Mouse (Mus musculus) liver, embryonic 16.5 days (tissue): ENCODE data around the gene Sh3rf1. TPM values are rescaled to one million over a fixed set of nuclear protein-coding genes. Genes with fewer than 3 reads are reported as not detected.

Experiments
- ATAC-seq: fragments of 200-750 bp; cut with Nextera tagmentation; 2 replicates; pipeline ENCODE4 v1.8.0; 2017; ENCODE audit warnings: low read depth, mild to moderate bottlenecking, moderate number of reproducible peaks, moderate library complexity
- H3K27ac ChIP-seq: fragments of 300-500 bp; sonication (generic); 2 replicates; pipeline ENCODE4 v1.5.1; 2014; ENCODE audit warnings: mild to moderate bottlenecking, low read length
- H3K27me3 ChIP-seq: fragments of 300-500 bp; sonication (generic); 2 replicates; pipeline ENCODE4 v1.6.1; 2014; ENCODE audit warnings: low read depth, low read length, mixed read lengths; ENCODE audit not compliant: control insufficient read depth, insufficient read depth
- H3K36me3 ChIP-seq: fragments of 300-500 bp; sonication (generic); 2 replicates; pipeline ENCODE4 v1.6.1; 2014; ENCODE audit warnings: mild to moderate bottlenecking; ENCODE audit not compliant: control insufficient read depth, insufficient read depth
- H3K4me1 ChIP-seq: fragments of 300-500 bp; sonication (generic); 2 replicates; pipeline ENCODE4 v1.6.1; 2014; ENCODE audit warnings: low read depth, low read length, mixed read lengths; ENCODE audit not compliant: control insufficient read depth
- H3K4me2 ChIP-seq: fragments of 300-500 bp; sonication (generic); 2 replicates; pipeline ENCODE4 v1.6.1; 2014; ENCODE audit warnings: low read depth, low read length, mixed read lengths
- H3K4me3 ChIP-seq: fragments of 300-500 bp; sonication (generic); 2 replicates; pipeline ENCODE4 v1.5.1; 2014; ENCODE audit warnings: low read depth, mild to moderate bottlenecking, low read length
- H3K9ac ChIP-seq: fragments of 300-500 bp; sonication (generic); 2 replicates; pipeline ENCODE4 v1.6.1; 2014; ENCODE audit warnings: low read depth, low read length
- H3K9me3 ChIP-seq: fragments of 300-500 bp; sonication (generic); replicated peaks from 2 replicates; pipeline ENCODE4 v1.6.1; 2016; ENCODE audit warnings: low read length; ENCODE audit not compliant: control insufficient read depth
- WGBS: fragments of 180-500 bp; shearing (Covaris S2); extraction: QIAGEN DNeasy Blood & Tissue Kit; methylation state at CpG from one replicate; pipeline ENCODE4 v1.1.7; 2014; ENCODE audit not compliant: insufficient replicate concordance; 5-methylcytosine and 5-hydroxymethylcytosine counted together
- polyA plus RNA-seq: library from polyadenylated mRNA; unstranded; fragments of >200 nt; fragmentation: Nextera tagmentation; extraction: Ambion mirVana; gene quantifications from 2 replicates; pipeline ENCODE4 v1.2.1, GENCODE M21; 2015

Gene Sh3rf1
- polyA plus RNA-seq, 1 experiment from 2014 or later, result 1.5 TPM

DNA sequence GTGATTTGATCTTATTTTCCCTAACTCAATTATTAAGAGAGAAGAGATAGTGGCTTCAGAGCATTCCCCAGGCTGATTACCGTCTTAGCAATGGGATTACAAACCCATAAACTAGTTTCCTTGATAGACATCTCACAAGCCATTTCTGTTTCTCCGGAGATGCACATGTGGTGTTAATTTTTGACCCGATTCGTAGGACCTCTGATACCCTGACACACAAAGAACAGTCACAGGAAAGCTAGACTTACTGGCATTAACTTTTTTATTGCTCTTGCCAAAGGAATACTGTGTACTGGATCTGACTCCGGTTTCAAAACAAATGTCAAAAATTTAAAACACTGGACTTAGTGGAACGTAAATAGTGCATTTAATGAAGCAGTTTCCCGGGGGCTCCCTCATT, 62.2 kb downstream of the Sh3rf1 start:
- Histone ChIP-seq H3K4me3 (no peak overlapping the region), H3K9ac (no peak overlapping the region), H3K9me3 (no peaks in the 10 kb centered on the region), H3K27ac (no peak overlapping the region), H3K27me3 (no peaks in the 10 kb centered on the region), H3K4me1 (peaks cover 8% of the 10 kb centered on the region), H3K36me3 (no peaks in the 10 kb centered on the region), H3K4me2 (no peak overlapping the region)
- WGBS, result 54% methylated on average over 7 of the region's 7 CpGs
- ATAC-seq, result no peak

DNA sequence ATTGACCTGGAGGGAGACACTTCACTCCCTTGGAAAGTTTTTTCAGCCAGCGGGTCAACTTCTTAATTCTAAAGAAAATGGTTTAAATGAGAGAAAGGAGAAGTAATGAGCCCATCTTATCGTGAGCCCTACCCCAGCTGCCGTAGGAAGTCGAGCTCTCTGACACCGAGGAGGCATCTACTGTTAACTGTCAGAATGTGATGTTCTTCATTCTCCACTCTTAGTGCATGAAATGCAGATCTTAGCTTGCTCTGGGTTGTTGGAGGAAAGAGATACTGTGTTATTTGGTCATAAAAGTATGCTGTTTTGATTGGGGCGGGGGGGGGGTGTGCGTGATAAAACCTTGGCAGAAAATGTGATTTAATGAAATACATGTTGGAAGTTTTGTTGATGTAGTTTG, 62.7 kb downstream of the Sh3rf1 start:
- H3K9ac ChIP-seq, result no peak overlapping the region
- no peaks in the 10 kb centered on the region for H3K36me3 ChIP-seq
- H3K27me3 ChIP-seq, result no peaks in the 10 kb centered on the region
- H3K4me1 ChIP-seq, result peaks cover 8% of the 10 kb centered on the region
- no peak overlapping the region for H3K27ac ChIP-seq
- no peak for ATAC-seq
- no peak overlapping the region for H3K4me2 ChIP-seq
- no peaks in the 10 kb centered on the region for H3K9me3 ChIP-seq
- WGBS, result 31% methylated on average over 7 of the region's 7 CpGs
- no peak overlapping the region for H3K4me3 ChIP-seq

DNA sequence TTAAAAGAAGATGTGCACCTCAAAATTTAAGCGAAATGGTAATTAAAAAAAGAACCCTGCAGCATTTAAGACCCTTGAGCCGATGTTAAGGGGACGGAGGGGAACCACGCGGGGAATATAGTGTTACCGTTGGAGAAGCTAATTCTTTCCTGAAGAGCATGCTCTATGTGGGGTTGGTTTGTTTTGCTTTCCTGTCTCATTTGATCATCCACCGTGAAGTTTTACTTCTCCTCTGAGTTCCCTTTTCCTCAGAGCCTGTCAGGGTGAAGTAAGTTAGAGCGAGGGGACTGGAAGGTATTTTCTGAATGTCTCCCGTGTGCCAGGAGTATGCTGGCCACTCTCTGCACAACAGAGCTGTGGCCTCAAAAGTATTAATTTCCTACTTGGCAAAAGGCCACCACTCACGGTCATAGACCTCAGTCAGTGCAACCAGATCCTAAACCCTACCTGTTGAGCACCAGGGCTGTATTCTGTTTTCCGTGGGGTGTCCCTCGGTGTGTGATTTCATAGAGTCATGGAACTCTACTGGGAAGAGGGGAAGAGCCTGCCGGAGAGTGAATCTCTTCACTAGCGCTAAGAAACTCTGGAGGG, 63.2 kb downstream of the Sh3rf1 start:
- no peak overlapping the region for H3K9ac ChIP-seq
- no peaks in the 10 kb centered on the region for H3K9me3 ChIP-seq
- WGBS, result 58% methylated on average over 14 of the region's 14 CpGs
- H3K4me1 ChIP-seq, result peaks cover 8% of the 10 kb centered on the region
- no peak overlapping the region for H3K4me2 ChIP-seq
- H3K27ac ChIP-seq, result no peak overlapping the region
- H3K27me3 ChIP-seq, result no peaks in the 10 kb centered on the region
- no peaks in the 10 kb centered on the region for H3K36me3 ChIP-seq
- ATAC-seq, result no peak
- no peak overlapping the region for H3K4me3 ChIP-seq

DNA sequence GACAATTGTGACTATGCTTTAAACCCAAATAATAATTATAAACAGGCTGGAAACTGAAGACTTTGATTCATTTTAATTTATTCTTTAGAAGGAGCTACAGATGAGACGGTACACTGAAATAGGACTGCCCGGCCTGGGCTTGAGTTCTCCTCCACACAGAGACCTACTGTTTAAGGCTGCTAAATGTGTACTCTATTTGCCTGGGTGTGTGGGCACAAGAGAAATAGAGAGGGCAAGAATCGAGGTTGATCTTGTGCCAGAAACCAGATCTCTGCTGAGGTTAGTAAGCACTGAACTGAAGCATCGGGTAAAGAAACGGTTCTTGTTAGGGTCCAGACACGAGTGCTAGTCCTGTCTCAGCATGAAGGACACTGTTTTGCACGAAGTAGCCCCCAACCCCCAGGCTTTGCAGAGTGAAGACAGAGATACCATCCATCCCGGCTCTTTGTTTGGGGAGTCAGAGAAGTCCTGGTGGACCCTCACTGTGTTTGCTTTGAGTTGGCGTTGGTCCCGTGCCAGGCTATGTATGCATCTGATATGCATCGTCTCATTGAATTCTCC, 64.4 kb downstream of the Sh3rf1 start:
- 72% methylated on average over 11 of the region's 11 CpGs for WGBS
- H3K4me2 ChIP-seq, result no peak overlapping the region
- no peaks in the 10 kb centered on the region for H3K36me3 ChIP-seq
- H3K9me3 ChIP-seq, result no peaks in the 10 kb centered on the region
- H3K27ac ChIP-seq, result no peak overlapping the region
- H3K4me1 ChIP-seq, result peaks cover 7% of the 10 kb centered on the region
- no peak for ATAC-seq
- H3K9ac ChIP-seq, result no peak overlapping the region
- H3K4me3 ChIP-seq, result no peak overlapping the region
- H3K27me3 ChIP-seq, result no peaks in the 10 kb centered on the region

DNA sequence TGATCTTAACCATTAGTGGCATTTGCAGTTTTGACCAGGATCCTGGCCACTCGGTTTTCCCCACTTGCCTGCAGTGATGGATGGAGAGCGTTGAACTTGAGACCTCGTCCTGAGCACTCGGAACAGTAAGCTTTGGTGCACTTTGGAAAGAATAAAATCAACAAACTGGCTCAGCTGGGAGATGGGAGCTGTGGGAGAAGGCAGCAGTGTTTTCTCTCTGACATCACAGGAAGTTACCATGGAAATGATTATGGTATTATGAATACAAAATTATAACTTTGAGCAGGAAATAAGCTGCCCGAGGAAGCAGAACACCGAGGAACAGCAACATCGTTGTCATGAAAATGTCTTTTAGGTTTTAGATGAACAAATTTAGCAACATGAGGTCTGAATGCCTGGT, 65.0 kb downstream of the Sh3rf1 start:
- no peak overlapping the region for H3K4me3 ChIP-seq
- H3K36me3 ChIP-seq, result no peaks in the 10 kb centered on the region
- H3K27ac ChIP-seq, result no peak overlapping the region
- H3K9me3 ChIP-seq, result no peaks in the 10 kb centered on the region
- 55% methylated on average over 7 of the region's 7 CpGs for WGBS
- H3K27me3 ChIP-seq, result no peaks in the 10 kb centered on the region
- peaks cover 2% of the 10 kb centered on the region for H3K4me1 ChIP-seq
- H3K4me2 ChIP-seq, result no peak overlapping the region
- ATAC-seq, result no peak
- no peak overlapping the region for H3K9ac ChIP-seq

DNA sequence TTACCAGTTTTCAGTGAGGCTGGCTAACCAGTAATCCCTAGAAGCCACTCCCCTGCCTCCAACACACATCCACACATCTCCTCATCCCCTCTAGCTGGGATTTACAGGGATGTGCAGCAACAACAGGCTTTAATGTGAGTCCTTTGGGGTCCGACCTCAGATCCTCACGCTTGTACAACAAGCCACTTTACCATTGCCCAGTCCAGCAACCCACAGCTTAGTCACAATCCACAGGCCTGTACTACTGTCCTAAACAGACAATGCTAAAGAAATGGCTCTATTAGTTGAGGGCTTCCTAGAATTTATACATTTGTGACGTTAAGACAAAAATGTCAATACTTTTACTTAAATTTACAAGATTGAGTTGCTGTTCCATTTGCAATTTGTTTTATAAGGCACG, 71.4 kb downstream of the Sh3rf1 start:
- Histone ChIP-seq H3K36me3 (no peaks in the 10 kb centered on the region), H3K27ac (no peak overlapping the region), H3K4me1 (no peaks in the 10 kb centered on the region), H3K27me3 (no peaks in the 10 kb centered on the region), H3K4me3 (no peak overlapping the region), H3K9me3 (no peaks in the 10 kb centered on the region), H3K4me2 (no peak overlapping the region), H3K9ac (no peak overlapping the region)
- ATAC-seq, result no peak
- WGBS, result 73% methylated on average over 4 of the region's 4 CpGs

DNA sequence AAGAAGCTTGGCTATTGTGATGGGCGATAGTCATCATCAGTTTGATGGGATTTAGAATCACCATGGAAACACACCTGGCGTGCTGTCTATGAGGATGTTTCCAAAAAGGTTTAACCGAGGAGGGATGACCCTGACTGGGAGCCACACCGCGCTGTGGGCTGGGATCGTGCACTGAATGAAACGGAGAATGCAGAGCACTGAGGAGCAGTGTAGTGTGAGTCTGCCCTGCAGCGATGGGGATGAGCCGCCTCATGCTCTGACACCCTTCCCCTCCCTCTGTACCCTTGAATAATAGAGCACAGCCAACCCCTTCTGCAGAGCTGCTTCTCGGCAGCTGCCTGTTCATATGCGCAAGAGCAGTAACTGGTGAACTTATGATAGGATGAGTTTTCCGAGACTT, 71.8 kb downstream of the Sh3rf1 start:
- Histone ChIP-seq H3K36me3 (no peaks in the 10 kb centered on the region), H3K4me2 (no peak overlapping the region), H3K4me3 (no peak overlapping the region), H3K27ac (no peak overlapping the region), H3K27me3 (no peaks in the 10 kb centered on the region), H3K9ac (no peak overlapping the region), H3K9me3 (no peaks in the 10 kb centered on the region), H3K4me1 (no peaks in the 10 kb centered on the region)
- no peak for ATAC-seq
- 70% methylated on average over 12 of the region's 12 CpGs for WGBS

DNA sequence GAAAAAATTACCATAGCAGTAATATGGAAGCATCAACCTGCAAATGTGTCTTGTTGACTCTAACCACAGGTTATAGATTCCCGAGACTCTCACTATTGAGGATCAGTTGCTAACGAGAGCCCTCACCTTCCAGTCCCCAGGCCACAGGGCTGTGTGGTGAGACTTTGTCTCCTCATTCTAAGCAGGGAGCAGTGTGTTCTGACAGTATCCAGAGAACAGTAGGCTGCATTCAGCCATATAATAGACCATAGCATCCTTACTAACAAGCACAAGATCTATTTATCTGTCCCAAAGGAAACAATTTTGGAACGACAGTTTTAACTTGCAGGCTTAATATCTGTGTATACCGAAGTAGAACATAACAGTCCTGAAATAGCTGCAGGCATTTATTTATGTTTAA, 75.2 kb downstream of the Sh3rf1 start:
- H3K4me3 ChIP-seq, result no peak overlapping the region
- H3K27ac ChIP-seq, result no peak overlapping the region
- H3K9me3 ChIP-seq, result no peaks in the 10 kb centered on the region
- no peak for ATAC-seq
- no peaks in the 10 kb centered on the region for H3K4me1 ChIP-seq
- no peak overlapping the region for H3K4me2 ChIP-seq
- 68% methylated on average over 4 of the region's 4 CpGs for WGBS
- no peaks in the 10 kb centered on the region for H3K27me3 ChIP-seq
- H3K36me3 ChIP-seq, result no peaks in the 10 kb centered on the region
- no peak overlapping the region for H3K9ac ChIP-seq

DNA sequence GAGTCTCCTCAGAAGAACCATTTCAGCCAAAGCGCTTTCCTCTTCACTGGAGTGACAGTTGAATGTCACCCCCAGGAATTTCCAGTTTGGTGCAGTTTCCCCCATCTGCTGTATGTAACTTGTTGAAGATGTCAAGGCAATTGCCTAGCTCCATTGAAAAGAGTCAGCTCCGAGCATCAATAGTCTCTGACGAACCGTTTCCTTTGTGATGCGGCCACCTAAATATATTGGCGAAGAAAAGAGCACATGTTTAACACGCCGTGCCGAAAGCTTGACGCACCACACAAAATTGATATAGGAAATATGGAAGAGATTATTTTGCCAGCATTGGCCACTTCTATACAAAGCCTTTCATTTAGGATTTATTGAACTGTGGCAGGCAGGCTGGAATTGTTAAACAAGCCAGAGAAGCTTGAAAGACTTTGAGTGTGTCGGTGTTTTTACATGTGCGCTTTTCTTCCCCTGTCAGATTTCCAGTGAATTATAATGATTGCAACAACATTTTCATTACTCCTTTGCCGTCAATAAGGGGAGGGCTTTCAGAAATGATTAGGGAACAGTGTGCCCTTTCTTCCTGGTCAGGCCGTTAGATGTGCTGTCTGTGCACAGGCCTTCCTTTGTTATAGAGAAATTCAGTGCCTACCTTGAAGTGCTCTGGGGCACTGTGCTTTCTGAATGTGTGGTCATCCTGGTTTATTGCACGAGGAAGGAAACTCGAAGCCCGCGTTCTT, 77.8 kb downstream of the Sh3rf1 start:
- Histone ChIP-seq H3K27me3 (no peaks in the 10 kb centered on the region), H3K27ac (no peak overlapping the region), H3K9me3 (no peaks in the 10 kb centered on the region), H3K4me3 (no peak overlapping the region), H3K4me2 (no peak overlapping the region), H3K4me1 (no peaks in the 10 kb centered on the region), H3K36me3 (no peaks in the 10 kb centered on the region), H3K9ac (no peak overlapping the region)
- 77% methylated on average over 18 of the region's 18 CpGs for WGBS
- ATAC-seq, result no peak
